Mouse (Mus musculus): ENCODE data around the gene Zfp605. TPM values are rescaled to one million over a fixed set of nuclear protein-coding genes. Genes with fewer than 3 reads are reported as not detected.

Gene Zfp605
- polyA plus RNA-seq, 1 experiment = 9.8 TPM

DNA sequence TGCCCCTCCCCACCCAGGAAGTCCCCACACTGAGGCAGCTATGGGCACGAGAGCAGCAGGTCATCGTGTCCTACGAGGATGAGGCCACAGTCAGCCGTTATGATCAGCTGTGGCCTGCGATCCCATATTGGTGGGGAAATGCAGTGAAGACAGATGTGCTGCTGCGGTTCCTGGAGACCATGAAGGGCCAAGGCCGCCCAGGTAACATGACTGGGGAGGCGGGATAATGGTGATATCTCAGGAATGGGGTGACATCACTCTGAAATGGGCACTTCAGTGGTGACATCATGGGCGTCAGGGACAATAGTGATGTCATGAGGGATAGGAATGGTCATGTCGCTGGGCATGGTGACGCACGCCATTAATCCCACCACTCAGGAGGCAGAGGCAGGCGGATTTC, 7.5 kb upstream of the Zfp605 start:
- no peak for TF ChIP-seq EP300 (IDR thresholded peaks at IDR 0.05; ENCODE audit: insufficient read depth, low read depth, low read length)
- TF ChIP-seq POLR2A (IDR thresholded peaks at IDR 0.05; ENCODE audit: insufficient read depth, low read length) = no peak
- TF ChIP-seq CTCF (IDR thresholded peaks at IDR 0.05; ENCODE audit: low read depth, low read length) = no peak
- H3K27ac ChIP-seq (ENCODE audit: insufficient read depth, low read length) = no peak overlapping the region
- no peaks in the 10 kb centered on the region for H3K27me3 ChIP-seq (ENCODE audit: control insufficient read depth, insufficient read depth, low read length, poor library complexity, severe bottlenecking)
- no peak overlapping the region for H3K9ac ChIP-seq (ENCODE audit: low read depth, poor library complexity, severe bottlenecking)
- H3K4me1 ChIP-seq (ENCODE audit: control insufficient read depth, insufficient read depth, low read length) = peaks cover 12% of the 10 kb centered on the region
- H3K36me3 ChIP-seq (ENCODE audit: control insufficient read depth, insufficient read depth, low read length, poor library complexity, severe bottlenecking) = peaks cover 13% of the 10 kb centered on the region
- no peaks in the 10 kb centered on the region for H3K9me3 ChIP-seq (replicated peaks; ENCODE audit: control insufficient read depth, insufficient read depth, low read length, poor library complexity, severe bottlenecking)
- H3K4me3 ChIP-seq (ENCODE audit: low read depth, low read length) = 0 out of 2 replicates have a peak overlapping the region, but pooled peaks have one; percentile 50

DNA sequence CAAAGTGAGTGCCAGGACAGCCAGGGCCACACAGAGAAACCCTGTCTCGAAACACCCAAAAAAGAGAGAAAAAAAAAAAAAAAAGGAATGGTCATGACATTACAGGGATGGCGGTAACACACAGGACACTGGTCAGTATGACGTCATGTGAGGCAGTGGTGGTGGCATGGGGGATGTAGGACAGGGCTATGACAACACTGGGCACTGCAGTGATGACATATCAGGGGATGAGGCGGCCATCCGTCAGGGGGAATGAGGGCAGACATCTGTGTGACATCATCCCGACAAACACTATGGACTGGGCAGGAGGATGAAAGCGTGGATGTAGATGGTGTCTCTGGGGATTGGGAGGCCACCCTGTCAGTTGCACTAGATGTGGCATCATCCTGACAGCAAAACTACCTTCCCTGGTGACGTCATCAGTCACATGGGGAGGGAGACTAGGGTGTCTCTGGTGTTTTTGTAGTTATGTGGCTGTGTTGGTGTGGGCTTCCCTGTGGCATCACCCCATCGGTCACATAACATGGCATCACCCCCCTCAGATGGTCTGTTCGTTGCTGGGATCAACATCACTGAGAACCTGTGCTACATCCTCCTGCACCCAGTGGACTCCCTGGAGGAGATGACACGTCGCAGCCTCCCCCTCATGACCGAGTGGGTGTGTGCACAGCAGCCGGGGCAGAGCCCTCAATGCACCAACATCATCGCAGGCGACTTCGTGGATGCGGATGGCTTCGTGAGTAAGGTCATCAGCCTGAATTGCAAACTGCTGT, 6.9 kb upstream of the Zfp605 start:
- Histone ChIP-seq H3K9me3 (replicated peaks; ENCODE audit: control insufficient read depth, insufficient read depth, low read length, poor library complexity, severe bottlenecking) (no peaks in the 10 kb centered on the region), H3K4me3 (ENCODE audit: low read depth, low read length) (no peak overlapping the region), H3K4me1 (ENCODE audit: control insufficient read depth, insufficient read depth, low read length) (peaks cover 12% of the 10 kb centered on the region), H3K27ac (ENCODE audit: insufficient read depth, low read length) (no peak overlapping the region), H3K9ac (ENCODE audit: low read depth, poor library complexity, severe bottlenecking) (no peak overlapping the region), H3K36me3 (ENCODE audit: control insufficient read depth, insufficient read depth, low read length, poor library complexity, severe bottlenecking) (peaks cover 13% of the 10 kb centered on the region), H3K27me3 (ENCODE audit: control insufficient read depth, insufficient read depth, low read length, poor library complexity, severe bottlenecking) (no peaks in the 10 kb centered on the region)
- TF ChIP-seq CTCF (IDR thresholded peaks at IDR 0.05; ENCODE audit: low read depth, low read length) = no peak
- TF ChIP-seq EP300 (IDR thresholded peaks at IDR 0.05; ENCODE audit: insufficient read depth, low read depth, low read length) = no peak
- TF ChIP-seq POLR2A (IDR thresholded peaks at IDR 0.05; ENCODE audit: insufficient read depth, low read length) = no peak

DNA sequence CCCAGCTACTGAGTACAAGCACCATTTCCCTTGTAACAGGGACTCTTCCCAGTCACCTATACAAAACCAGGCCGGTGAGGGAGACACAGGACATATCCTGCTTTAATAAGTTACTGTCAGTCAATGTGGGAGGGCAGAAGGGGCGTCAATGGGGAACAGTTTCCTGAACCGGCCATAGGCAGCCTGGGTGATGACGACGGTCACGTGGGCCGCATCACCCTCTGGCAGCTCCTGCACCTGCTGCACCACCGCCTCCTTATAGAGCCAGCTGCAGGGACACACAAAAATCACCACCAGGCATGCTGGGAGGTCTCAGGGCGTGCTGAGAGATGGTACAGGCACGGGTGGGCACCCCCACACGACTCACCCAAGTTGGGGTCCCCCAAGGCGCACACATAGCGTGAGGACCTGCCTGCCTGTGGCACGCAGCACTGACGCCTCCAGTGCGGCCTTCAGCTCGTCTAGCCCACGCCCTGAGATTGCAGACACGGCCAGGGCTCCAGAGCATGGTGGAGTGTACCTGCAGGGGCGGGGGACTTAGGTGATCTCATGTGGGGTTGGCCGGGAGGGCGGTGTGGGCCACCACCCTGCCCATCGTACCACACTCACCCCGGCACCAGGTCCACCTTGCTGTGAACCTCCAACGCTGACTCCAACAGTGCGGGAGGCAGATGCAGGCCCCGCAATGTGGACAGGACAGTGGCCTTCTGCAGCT, 5.8 kb upstream of the Zfp605 start:
- Histone ChIP-seq H3K4me3 (ENCODE audit: low read depth, low read length) (peak overlapping the region; percentile 3), H3K9me3 (replicated peaks; ENCODE audit: control insufficient read depth, insufficient read depth, low read length, poor library complexity, severe bottlenecking) (no peaks in the 10 kb centered on the region)

DNA sequence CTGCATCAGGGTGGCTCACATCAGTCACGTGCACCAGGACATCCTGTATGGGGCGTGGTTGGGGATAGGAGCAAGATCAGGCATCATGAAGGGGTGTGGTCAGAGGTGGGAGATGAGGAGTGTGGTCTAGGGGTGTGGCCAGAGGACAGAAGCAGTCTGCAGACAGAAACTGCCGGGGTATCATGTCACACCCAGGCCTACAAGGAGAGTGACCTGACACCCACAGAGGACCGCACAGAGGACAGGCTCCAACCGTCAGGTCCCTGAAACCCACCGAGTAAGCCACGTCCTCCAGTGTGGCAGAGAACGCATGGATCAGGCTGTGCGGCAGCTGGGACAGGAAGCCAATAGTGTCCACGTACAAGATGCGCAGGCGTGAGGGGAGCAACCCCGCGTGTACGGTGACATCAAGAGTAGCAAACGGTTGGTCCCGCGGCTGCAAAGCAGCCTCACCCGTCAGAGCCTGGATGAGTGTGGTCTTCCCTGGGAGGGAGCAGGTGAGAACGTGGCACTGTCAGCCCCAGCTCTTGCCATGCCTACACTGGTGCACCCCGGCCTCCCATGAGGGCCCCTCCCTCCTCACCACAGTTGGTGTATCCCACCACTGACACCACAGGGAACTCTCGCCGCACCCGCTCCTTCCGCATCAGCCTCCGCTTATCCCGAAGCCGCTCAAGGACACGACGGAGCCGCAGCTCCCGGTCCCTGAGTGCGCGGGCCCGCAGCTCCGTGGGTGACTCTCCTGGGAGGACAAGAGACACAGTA, 5.1 kb upstream of the Zfp605 start:
- Histone ChIP-seq H3K4me3 (ENCODE audit: low read depth, low read length) (peak overlapping the region; percentile 28), H3K27ac (ENCODE audit: insufficient read depth, low read length) (no peak overlapping the region), H3K27me3 (ENCODE audit: control insufficient read depth, insufficient read depth, low read length, poor library complexity, severe bottlenecking) (no peaks in the 10 kb centered on the region), H3K9me3 (replicated peaks; ENCODE audit: control insufficient read depth, insufficient read depth, low read length, poor library complexity, severe bottlenecking) (no peaks in the 10 kb centered on the region), H3K36me3 (ENCODE audit: control insufficient read depth, insufficient read depth, low read length, poor library complexity, severe bottlenecking) (peaks cover 13% of the 10 kb centered on the region), H3K9ac (ENCODE audit: low read depth, poor library complexity, severe bottlenecking) (no peak overlapping the region), H3K4me1 (ENCODE audit: control insufficient read depth, insufficient read depth, low read length) (peaks cover 8% of the 10 kb centered on the region)
- TF ChIP-seq POLR2A (IDR thresholded peaks at IDR 0.05; ENCODE audit: insufficient read depth, low read length) = no peak
- TF ChIP-seq CTCF (IDR thresholded peaks at IDR 0.05; ENCODE audit: low read depth, low read length) = no peak
- TF ChIP-seq EP300 (IDR thresholded peaks at IDR 0.05; ENCODE audit: insufficient read depth, low read depth, low read length) = no peak

More for the DNA sequence above, 5.8 kb upstream of the Zfp605 start:
- TF ChIP-seq EP300 (IDR thresholded peaks at IDR 0.05; ENCODE audit: insufficient read depth, low read depth, low read length) (no peak), POLR2A (IDR thresholded peaks at IDR 0.05; ENCODE audit: insufficient read depth, low read length) (no peak), CTCF (IDR thresholded peaks at IDR 0.05; ENCODE audit: low read depth, low read length) (no peak)
- H3K4me1 ChIP-seq (ENCODE audit: control insufficient read depth, insufficient read depth, low read length) = peaks cover 8% of the 10 kb centered on the region
- no peak overlapping the region for H3K9ac ChIP-seq (ENCODE audit: low read depth, poor library complexity, severe bottlenecking)
- H3K27me3 ChIP-seq (ENCODE audit: control insufficient read depth, insufficient read depth, low read length, poor library complexity, severe bottlenecking) = no peaks in the 10 kb centered on the region
- peaks cover 13% of the 10 kb centered on the region for H3K36me3 ChIP-seq (ENCODE audit: control insufficient read depth, insufficient read depth, low read length, poor library complexity, severe bottlenecking)
- no peak overlapping the region for H3K27ac ChIP-seq (ENCODE audit: insufficient read depth, low read length)

DNA sequence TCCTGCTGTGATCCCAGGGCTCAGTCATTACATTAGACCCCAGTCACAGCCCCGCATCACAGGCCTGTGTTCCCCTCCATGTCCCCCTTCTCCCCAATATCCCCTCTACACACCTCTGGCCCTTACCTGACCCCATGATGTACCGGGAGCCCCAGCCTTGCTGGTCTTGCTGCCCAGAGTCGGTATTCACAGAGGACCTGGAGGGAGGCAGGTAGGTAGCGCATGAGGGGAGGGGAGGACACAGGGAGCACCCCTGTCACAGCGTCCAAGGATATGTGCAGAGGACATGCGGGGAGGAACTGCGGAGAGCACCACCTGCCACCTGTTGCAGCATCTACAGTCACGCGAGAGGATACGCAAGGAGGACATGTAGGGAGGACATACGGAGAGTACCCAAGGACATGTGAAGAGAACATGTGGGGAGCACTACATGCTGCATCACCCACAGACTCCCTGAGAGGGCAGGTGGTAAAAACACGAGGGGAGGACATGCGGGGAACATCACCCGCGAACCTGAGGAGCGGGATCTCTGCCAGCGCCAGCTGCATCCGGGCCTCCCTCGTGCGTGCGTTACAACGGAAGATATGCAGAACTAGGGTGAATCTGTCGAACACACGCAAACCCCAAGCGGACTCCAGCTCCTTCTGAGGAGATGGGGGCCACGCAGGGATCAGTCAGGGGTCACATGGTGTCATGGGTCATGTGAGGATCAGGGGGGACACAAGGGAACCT, 3.6 kb upstream of the Zfp605 start:
- Histone ChIP-seq H3K4me1 (ENCODE audit: control insufficient read depth, insufficient read depth, low read length) (peaks cover 8% of the 10 kb centered on the region), H3K27me3 (ENCODE audit: control insufficient read depth, insufficient read depth, low read length, poor library complexity, severe bottlenecking) (no peaks in the 10 kb centered on the region), H3K4me3 (ENCODE audit: low read depth, low read length) (peak overlapping the region; percentile 90), H3K9ac (ENCODE audit: low read depth, poor library complexity, severe bottlenecking) (peak overlapping the region; percentile 91), H3K9me3 (replicated peaks; ENCODE audit: control insufficient read depth, insufficient read depth, low read length, poor library complexity, severe bottlenecking) (no peaks in the 10 kb centered on the region), H3K27ac (ENCODE audit: insufficient read depth, low read length) (no peak overlapping the region), H3K36me3 (ENCODE audit: control insufficient read depth, insufficient read depth, low read length, poor library complexity, severe bottlenecking) (peaks cover 13% of the 10 kb centered on the region)
- TF ChIP-seq EP300 (IDR thresholded peaks at IDR 0.05; ENCODE audit: insufficient read depth, low read depth, low read length) (no peak), POLR2A (IDR thresholded peaks at IDR 0.05; ENCODE audit: insufficient read depth, low read length) (no peak), CTCF (IDR thresholded peaks at IDR 0.05; ENCODE audit: low read depth, low read length) (no peak)

Data from ES-Bruce4 (cell line).